Mouse (Mus musculus): ENCODE data around the gene Gls.

DNA sequence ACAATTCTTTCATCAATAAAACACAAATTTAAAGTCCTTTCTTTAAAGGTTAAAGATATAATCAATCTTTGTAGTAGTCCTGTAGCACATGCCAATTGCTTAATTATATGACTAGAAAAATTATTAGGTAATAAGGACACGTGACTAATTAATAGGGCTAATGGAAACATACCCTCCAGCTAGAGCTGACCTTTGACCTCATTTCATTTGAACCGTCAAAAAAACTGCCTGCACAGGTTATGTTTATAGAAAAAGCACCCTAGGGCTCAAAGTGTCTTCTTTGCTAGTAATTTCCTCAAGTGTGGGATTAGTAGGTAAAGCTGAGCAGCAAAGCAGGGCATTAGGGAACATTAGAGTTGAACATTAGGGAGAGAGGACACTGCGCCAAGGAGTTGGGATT is 9.2 kb upstream of the Gls start:
- no peak for TF ChIP-seq CTCF (IDR thresholded peaks at IDR 0.05; ENCODE audit: low read depth)
- no peak for TF ChIP-seq EP300 (IDR thresholded peaks at IDR 0.05; ENCODE audit: low read depth)
